Mouse (Mus musculus) MEL-GATA-1-ER (cell line): ENCODE results near the gene Lrp6.
A peak's percentile ranks its signal among the peaks of the same experiment; 100 is the strongest.

Source experiments
- DNase-seq: peaks from one replicate; pipeline ENCODE4 v3.0.0-alpha.2; 2012; ENCODE audit warnings: low read depth; ENCODE audit errors: extremely low read depth

The Lrp6 gene

DNA sequence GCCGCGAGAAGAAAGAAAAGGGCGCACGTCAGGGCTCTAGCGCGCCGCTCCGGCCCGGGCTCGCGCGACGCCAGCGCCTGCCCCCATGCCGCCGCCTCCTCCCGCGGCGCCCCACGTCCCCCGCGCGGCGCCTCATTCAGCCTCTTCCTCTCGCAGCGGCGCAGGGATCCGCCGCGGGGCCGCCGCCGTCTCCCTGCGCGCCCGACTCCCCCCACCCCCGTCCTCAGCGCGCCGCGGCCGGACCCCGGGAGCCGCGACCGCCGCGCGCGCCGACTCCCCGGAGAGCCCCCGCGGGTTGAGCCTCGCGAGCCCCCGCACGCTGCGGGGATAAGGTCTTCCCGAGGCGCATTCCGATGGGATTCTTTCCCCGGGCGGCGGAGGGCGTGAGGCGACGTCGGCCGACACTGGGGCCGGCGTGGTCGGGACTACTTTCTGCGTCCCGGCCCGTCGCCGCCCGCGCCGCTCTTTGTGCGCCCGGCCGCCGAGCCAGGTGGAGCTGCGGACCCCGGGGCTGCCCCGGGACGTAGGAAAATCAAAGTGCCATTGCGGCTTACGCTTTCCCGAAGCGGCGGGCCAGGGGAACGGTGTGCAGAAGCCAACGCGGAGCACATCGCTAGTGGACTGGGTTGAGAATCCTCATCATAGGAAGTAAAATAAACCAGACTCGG, at the start of gene Lrp6:
Gene Lrp6 (minus strand): TSS at position 148 of the 668 bp plus-strand sequence.
- DNase-seq: peak; percentile 21

DNA sequence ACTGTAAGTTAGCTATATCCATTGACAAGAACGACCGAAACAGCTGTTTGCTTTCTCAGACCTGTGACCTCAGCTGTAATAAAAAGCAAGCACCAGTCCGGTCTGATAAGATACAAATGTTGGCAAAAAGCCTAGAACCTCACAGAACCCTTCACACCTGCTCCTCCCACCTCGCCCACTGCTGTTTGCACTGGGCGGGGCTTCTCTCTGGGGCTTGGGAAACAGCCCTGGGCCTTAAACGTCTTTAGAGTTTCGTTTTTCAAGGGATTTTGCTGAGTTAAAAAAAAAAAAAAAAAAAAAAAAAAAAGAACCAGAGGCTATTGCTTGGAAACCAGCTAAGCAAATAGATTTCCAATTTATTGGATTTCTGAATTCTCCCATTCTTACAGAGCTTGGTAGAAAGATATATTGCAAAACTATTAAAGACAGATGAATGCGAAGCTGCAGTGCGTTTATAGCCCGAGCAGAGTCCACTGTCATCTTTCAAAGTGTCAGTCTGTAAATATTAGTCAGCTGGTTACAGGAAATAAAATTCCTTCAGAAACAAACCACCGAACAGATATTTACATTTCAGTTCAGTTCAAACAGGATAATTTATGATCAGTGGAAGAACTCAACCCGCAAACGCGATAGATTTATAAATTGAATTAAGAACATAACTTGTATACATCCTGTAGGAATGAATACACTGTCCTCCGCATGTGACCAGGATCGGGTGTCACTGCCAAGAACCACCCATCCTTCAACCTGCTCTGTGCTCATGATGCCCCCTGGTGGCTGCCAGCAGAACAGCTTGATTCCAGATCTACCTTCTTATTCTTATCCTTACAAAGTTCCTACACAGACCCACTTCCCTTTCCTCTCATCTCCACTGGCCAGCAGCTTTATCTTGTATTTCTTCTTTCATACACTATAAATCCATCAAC, 48.2 kb upstream of the Lrp6 start:
- DNase-seq: peak; percentile 79

DNA sequence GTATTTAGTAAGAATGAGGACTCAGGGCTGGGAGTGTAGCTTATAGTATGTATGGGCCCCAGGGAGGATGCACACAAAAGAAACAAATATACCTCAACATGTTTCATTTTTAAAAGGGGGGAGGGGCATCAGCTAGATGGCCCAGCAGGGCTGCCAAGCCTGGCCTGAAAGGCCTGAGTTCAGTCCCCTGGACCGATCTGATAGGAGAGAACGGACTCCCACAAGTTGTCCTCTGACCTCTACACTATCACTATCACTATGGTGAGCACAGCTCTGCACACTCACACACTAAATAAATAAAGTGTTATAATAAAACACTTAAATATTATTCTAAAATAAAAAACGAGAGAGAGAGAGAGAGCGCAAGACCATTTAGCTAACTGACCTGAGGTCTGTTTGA, 47.6 kb upstream of the Lrp6 start:
- DNase-seq: no peak

DNA sequence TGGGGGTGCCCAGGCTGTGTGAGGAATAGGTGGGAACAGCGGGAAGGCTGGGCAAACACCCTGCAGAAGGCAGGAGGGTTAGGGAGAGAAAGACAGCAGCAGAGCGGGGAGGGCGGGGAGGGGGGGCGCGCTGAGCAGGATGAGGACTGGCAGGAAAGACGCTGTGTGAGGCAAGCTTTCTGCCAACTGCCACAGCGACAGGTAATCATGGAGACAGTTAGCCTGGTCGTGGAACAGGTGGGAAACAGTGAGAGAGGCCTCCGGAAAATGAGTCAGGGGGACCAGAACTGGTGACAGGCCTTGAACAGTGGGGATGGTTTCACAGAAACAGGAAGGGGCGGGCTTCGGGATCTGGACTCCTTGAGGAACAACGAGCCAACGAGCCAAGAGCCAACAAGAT, 45.1 kb upstream of the Lrp6 start:
- no peak for DNase-seq

DNA sequence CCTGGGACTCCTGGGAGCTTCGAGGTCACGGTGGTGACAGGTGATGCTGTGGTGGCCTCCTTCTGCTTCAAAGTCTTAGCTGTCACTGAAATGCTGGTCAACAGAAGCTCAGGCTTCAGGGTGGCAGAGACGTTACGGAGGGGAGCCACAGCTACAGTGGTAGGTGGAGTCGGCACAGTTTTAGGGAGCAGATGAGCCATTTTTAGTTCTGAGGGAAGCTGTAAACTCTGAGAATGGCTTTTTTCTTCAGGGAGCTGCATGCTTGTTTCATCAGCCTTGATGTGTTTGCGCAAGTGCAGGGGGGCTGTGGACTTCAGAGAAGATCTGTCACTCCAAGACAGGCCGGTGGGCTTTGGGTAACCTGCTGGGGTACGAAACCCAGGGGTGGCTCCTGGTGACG, 43.6 kb upstream of the Lrp6 start:
- no peak for DNase-seq

DNA sequence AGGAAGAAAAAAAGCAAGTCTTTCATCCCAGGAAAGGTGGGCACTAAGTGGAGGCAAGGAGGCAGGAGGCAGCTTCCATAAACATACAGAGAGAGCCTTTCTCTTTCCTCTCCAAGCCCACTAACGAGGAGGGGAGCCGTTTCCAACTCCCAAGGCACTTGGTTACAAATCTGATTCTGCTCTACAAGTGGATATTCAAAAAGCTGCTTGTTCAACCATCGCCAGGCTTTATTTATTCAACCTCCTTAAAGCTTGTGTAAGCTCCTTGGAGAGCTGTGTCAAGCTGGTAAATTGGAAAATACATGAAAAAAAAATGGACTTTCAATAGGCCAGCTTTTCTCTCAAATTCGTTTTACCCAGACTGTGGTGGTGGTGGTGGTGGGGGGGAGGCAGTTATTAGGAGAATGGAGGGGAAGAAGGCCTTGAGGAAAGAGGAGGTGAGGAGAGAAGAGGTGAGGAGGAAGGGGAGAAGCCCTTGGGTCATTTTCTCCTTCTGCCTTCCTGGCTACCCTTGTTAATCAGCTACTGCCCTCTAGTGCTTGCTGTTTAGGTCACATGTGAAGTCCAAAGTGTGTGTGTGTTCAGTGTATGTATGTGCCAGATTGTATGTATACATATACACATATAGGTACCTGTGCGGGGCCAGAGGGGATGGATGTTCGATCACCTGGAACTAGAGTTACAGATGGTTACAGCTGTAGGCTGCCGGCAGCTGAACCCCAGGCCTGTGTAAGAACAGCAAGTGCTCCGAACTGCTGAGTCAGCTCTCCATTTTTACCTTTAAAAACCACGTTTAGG, 40.4 kb upstream of the Lrp6 start:
- peak; percentile 20 for DNase-seq

DNA sequence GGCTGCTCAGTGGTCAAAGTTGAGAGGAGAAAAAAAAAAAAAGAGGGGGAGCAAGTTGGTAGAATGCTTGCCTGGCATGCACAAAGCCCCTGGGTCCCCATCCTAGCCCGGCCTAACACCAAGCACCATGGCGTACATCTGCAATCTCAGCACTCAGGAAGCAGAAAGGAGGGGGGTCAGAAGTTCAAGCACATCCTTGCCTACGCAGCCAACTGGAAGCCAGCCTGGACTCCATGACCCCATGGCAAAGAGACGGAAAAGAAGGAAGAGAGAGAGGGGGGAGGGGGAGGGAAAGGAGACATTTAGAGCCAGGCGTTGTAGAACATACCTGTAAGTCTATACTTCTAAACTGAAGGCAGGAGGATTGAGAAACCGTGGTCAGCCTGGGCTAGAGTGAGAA, 39.8 kb upstream of the Lrp6 start:
- no peak for DNase-seq

DNA sequence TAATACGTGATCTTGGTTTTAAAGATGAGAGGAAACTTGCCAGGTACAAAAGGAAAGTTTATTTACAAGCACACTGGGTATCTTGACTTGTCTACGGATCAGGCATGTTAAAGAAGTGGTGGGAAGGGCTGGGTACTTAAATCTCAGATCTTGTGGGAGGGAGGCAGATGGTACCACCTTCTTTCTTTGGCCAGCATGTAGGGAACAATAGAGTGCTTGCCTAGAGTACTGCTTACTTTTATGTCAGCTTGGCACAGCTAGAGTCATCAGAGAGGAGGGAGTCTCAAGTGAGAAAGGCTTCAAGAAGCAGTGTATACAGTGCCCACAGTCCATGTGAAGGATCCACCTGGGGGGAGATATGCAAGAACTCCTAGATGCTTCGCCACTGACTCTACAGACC, 38.4 kb upstream of the Lrp6 start:
- DNase-seq: no peak

DNA sequence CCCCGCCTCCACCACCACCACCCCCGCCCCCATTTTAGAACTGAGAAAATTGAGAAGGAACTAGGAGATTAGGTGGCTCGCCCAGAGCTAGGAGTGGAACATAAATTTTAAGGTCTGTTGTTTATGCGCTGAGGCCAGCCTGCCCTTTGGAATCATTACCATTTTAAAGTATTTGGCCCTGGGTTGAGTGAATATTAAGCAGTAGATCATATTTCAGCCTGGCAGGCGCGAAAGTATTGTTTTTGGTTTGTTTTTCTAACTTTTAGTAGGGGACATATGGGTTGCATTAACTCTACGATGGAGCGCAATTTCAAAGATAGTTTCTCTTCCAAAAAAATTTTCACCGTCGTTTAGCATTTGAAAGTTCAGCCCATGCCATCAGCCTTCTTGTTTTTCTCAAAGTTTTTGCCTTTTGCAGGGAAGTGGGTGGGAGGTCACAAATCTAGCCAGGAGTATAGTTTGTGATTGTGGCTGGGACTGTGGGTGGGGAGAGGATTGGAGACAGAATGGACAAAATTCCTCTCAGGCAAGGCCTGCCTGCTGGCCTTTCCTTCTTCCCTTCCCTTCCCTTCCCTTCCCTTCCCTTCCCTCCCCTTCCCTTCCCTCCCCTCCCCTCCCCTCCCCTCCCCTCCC, 35.7 kb upstream of the Lrp6 start:
- DNase-seq: no peak

DNA sequence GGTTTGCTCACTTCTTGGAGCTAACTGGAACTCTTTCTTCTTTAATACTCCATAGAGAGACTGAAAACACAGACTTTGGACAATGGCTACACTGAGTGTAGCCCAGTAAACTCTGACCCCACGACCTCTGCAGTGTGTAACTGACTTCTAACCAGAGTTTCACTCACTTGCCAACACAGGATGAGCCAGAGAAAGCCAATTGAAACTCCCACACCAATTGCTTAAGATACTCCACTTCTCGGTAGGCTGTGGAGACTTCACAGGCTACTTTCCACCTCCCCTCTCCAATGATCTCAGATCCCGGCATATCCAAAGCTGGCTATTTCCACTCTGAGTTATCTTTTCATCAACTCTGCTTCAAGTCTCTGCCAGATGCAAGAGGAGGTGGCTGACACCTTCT, 35.0 kb upstream of the Lrp6 start:
- no peak for DNase-seq

DNA sequence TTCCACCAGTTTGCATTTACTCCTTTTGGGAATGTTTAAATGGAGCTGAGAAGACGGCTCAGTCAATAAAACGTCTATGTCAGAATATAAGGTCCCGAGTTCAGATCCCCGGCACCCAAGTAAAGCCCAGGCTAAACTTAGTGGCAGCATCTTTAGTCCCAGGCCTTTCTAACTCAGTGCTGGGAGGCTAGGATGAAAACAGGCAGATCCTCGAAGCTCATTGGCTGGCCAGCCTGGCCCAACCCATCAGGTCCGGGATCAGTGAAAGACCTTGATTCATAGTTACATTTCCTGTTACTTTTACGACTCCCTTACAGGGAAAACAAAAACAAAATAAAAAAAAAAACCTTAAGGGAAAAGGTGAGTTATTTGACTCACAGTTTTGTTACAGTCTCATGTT, 34.4 kb upstream of the Lrp6 start:
- DNase-seq: peak; percentile 54

DNA sequence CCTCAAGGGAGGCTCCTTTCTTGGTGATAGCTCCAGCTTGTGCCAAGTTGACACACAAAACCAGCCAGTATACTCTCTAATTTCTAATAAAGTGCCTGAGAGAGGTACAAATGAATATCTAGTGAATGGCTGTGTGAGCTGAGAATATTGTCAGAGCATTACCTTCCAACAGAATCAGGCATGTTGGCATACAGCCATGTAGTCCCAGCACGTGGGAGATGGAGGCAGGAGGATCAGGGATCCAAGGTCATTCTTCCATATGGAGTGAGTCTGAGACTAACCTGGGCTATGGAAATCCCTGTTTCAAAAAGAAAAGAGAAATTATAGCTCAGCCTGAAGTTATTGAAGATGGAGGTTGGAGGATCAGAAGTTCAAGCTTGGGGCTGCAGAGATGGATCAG, 32.5 kb upstream of the Lrp6 start:
- no peak for DNase-seq

DNA sequence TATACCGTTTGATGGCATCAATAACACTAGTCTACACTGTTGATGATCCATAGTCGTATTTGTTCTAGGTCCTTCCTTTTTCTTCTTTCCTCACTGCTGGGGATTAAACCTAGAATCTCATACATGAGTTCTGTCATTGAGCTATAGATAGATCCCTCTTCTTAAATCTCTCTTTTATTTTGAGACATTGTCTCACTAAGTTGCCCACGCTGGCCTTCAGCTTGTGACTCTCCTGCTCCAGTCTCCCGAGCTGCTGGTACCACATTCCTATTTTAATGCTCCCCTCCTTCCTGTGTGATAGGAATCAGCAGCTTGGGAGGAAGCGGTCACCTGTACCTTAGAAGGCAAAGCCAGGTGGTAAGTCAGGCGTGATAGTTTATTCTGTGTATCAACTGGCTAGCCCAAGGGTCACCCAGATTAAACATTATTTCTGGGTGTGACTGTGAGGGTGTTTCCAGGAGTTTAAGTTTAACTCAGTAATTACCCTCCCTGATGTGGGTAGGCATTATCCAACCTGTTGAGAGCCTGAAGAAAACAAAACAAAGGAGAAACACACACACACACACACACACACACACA, 31.0 kb upstream of the Lrp6 start:
- no peak for DNase-seq

DNA sequence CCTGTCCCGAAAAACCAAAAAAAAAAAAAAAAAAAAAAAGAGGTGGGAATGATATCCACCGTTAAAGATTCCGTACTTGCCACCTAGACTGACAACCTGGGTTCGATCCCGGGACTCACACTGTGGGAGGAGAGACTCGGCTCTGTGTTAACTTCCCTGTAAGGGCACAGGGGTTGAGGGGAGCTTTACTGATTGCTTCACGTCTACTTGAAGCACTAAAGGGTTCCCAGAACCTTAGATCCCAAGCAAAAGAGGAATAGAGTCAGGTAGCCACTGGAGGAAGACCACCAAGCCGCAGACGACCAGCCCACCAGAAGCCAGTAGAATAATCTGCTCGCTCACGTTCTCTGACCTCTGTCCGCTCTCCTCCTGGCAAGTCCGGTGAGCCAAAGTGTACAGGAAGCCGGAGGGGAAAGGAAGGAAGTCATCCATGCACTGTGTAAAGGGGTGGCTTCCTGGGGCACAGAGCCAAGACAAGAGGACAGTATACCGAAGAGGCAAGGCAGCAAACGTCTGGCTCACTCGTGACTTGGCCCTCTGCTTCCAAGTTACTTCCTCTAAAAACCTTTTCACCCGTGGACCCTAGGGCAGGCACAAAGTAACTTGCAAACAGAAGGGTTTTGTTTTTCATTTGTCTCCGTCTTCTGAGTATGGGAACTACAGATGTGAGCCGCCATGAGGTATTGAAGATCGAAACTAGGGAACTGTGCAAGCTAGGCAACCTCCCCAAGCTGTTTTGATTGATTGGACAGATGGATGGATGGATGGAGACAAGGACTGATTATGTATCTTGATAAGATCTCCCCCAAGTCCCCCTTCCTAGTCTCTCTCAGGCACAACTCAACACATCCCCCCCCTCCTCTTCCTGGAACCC, 28.0 kb upstream of the Lrp6 start:
- DNase-seq: no peak

DNA sequence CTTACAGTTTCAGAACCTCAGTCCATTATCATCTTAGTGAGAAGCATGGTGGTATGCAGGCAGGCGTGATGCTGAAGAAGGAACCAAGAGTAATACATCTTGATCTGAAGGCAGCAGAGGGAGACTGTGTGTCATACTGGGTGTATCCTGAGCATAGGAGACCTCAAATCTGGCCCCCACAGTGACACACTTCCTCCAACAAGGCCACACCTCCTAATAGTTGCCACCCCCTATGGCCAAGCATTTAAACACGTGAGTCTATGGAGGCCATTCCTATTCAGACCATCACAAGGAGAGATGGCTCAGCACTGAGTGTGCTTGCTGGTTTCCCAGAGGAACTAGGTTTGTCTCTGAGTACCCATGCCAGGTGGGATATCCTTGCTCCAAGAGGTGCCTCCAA, 24.8 kb upstream of the Lrp6 start:
- DNase-seq: no peak

DNA sequence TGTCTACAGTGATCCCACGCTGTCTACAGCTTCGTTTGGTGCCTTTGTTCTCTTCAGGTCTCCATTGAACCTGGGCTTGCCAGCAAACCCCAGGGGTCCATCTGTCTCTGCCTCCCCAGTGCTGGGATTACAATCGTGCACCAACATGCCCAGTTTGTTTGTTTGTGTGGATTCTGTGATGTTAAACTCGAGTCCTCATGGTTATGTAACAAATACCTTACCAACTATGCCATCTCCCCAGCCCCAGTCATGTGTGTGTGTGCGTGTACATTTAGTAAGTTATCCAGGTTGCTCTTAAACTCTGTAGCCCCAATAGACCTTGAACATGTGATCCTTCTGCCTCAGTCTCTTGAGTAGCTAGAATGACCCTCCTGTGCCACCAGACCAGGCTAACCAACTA, 19.5 kb upstream of the Lrp6 start:
- no peak for DNase-seq

DNA sequence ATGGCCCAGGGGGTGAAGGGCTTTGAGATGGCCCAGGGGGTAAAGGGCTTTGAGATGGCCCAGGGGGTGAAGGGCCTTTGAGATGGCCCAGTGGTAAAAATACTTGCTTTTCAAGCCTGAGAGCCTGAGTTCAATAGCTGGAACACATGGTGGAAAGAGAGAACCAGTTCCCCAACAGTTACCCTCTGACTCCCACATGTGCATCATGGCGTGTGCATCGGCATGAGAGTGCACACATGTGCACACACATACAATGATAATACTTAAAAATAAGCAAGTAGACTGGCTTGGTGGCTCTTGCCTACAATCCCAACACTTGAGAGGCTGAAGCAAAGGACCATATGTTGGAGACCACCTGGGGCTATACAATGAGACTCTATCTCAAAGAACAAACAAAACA, 17.9 kb upstream of the Lrp6 start:
- no peak for DNase-seq

DNA sequence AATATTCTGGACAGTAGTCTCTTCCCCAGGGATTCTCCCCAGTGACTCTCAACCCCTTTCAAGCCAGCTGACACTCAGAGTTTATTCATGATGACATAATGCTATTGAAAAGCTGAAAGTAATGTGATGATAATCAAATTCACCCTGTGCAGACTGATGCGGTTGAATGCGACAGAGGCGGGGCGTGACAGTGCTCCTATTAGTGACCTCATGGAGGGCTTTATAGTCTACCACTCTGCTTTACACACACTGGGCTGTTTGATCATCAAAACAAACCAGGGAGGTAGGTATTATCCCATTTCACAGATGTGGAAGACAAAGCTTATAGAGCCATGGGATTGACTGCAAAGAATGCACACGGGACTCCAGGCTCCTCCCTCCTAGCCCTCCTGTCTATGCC, 15.3 kb upstream of the Lrp6 start:
- DNase-seq: no peak

DNA sequence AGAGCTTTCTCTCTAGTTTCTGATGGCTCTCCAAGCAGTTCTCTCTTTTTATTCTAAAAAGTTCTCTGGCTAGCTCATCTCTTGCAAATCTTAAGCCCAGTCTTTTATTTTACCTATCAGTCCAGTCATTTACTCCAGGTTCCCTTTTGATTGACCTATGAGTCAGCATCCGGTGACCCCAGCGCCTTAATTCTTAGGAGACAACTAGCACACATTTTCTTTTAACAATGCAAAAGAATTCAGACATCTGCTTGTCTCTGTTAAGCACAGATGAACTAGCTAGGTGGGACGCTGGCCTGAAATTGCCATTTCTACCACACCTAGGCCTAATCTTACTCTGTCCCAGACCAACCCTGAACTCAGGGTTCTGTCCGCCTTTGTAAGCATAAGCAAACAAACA, 12.7 kb upstream of the Lrp6 start:
- no peak for DNase-seq

DNA sequence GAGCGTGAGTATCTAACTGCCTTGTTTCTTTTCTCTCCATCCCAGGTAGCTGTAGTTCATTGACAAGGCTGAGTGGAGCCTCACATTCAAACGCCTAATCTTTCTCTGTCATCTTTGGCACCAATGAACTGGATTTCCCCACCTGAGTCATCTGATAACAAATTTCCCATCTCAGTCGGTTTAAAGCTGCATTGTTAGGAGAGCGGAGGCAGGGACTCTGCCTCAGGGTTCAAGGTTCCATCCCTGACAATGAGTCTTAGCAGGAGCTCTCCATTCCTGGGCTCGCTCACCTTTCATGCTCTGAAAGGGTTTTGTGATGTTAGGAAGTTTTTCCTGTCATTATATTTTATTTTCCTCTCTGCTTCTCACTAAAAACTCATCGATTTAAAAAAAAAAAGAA, 11.3 kb upstream of the Lrp6 start:
- DNase-seq: no peak
